Mouse (Mus musculus) heart, embryonic 15.5 days (tissue): ENCODE results near the gene Snapc5. TPM values are rescaled to one million over a fixed set of nuclear protein-coding genes. Genes with fewer than 3 reads are reported as not detected.

Experiments
- ATAC-seq: fragments of 200-750 bp; cut with Nextera tagmentation; replicated peaks from 2 replicates; pipeline ENCODE4 v1.8.0; 2017; ENCODE audit warnings: low read depth, moderate TSS enrichment; ENCODE audit not compliant: insufficient number of reproducible peaks, insufficient read depth, low FRiP score
- H3K27ac ChIP-seq: fragments of 300-500 bp; sonication (generic); 2 replicates; pipeline ENCODE4 v1.5.1; 2015; ENCODE audit warnings: mild to moderate bottlenecking, inconsistent platforms
- H3K27me3 ChIP-seq: fragments of 300-500 bp; sonication (generic); 2 replicates; pipeline ENCODE4 v1.6.1; 2015; ENCODE audit warnings: inconsistent platforms
- H3K36me3 ChIP-seq: fragments of 300-500 bp; sonication (generic); 2 replicates; pipeline ENCODE4 v1.6.1; 2015; ENCODE audit warnings: mild to moderate bottlenecking, inconsistent platforms
- H3K4me1 ChIP-seq: fragments of 300-500 bp; sonication (generic); replicated peaks from 2 replicates; pipeline ENCODE4 v1.6.1; 2015; ENCODE audit warnings: inconsistent platforms
- H3K4me2 ChIP-seq: fragments of 300-500 bp; sonication (generic); 2 replicates; pipeline ENCODE4 v1.6.1; 2015; ENCODE audit warnings: inconsistent platforms, mild to moderate bottlenecking, moderate library complexity
- H3K4me3 ChIP-seq: fragments of 300-500 bp; sonication (generic); 2 replicates; pipeline ENCODE4 v1.5.1; 2015; ENCODE audit warnings: mild to moderate bottlenecking, inconsistent platforms
- H3K9ac ChIP-seq: fragments of 300-500 bp; sonication (generic); 2 replicates; pipeline ENCODE4 v1.6.1; 2015; ENCODE audit warnings: mild to moderate bottlenecking, inconsistent platforms
- H3K9me3 ChIP-seq: fragments of 300-500 bp; sonication (generic); replicated peaks from 2 replicates; pipeline ENCODE4 v1.6.1; 2016; ENCODE audit warnings: inconsistent platforms
- WGBS: fragments of 180-500 bp; shearing (Covaris S2); methylation state at CpG from one replicate; pipeline ENCODE4 v1.1.7; 2015; ENCODE audit warnings: mixed read lengths; 5-methylcytosine and 5-hydroxymethylcytosine counted together
- polyA plus RNA-seq: library from polyadenylated mRNA; unstranded; fragments of >200 nt; fragmentation: Nextera tagmentation; extraction: Ambion mirVana; gene quantifications from 2 replicates; pipeline ENCODE4 v1.2.1, GENCODE M21; 2015

Snapc5 gene
- polyA plus RNA-seq, 1 experiment from 2014 or later = 29.9 TPM

DNA sequence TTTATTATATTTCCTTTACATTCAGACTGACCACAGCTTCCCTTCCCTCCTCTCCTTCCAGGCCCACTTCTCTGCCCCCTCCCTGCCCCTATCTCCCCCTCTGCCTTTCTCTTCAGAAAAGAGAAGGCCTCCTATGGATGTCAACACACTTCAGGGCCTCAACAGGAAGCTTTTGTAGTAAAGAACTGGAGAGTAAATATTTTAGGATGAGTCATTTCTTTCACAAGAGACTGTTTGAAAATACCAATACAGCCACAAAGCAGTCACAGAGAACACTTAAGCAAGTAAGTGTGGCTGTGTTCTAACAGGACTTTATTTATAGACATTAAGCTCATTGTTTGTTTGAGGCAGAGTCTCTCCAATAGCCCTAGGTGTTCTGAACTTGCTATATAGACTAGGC, 23.3 kb downstream of the Snapc5 start:
- Histone ChIP-seq H3K36me3 (peaks cover 13% of the 10 kb centered on the region; the same call in 1 of the 2 replicates), H3K4me2 (no peak overlapping the region), H3K9ac (no peak overlapping the region), H3K27ac (no peak overlapping the region), H3K4me1 (0 out of 2 replicates have a peak, but pooled peaks cover 2% of the 10 kb centered on the region), H3K9me3 (no peaks in the 10 kb centered on the region), H3K27me3 (no peaks in the 10 kb centered on the region), H3K4me3 (no peak overlapping the region)
- ATAC-seq = no peak

DNA sequence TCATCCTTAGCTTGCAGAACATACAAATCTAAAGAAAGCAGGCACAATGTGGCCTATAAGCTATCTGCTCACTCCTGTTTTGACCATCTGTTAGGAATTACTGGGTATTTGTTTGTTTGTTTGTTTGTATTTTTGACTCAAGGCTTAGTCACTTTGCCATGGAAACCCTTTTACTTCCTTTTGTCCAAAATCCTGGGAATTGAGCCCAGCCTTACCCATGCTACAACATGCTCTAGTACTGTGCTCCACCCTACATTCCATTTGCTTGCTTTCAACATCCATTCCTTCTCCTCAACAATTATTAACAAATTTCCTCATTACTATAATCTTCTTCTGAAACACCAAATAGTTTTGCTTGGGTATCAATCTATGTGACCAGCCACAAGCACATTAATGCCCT, 23.8 kb downstream of the Snapc5 start:
- ATAC-seq = no peak
- Histone ChIP-seq H3K36me3 (peaks cover 13% of the 10 kb centered on the region; the same call in 1 of the 2 replicates), H3K4me2 (no peak overlapping the region), H3K9me3 (no peaks in the 10 kb centered on the region), H3K4me1 (0 out of 2 replicates have a peak, but pooled peaks cover 2% of the 10 kb centered on the region), H3K4me3 (no peak overlapping the region), H3K27me3 (no peaks in the 10 kb centered on the region), H3K27ac (no peak overlapping the region), H3K9ac (no peak overlapping the region)

DNA sequence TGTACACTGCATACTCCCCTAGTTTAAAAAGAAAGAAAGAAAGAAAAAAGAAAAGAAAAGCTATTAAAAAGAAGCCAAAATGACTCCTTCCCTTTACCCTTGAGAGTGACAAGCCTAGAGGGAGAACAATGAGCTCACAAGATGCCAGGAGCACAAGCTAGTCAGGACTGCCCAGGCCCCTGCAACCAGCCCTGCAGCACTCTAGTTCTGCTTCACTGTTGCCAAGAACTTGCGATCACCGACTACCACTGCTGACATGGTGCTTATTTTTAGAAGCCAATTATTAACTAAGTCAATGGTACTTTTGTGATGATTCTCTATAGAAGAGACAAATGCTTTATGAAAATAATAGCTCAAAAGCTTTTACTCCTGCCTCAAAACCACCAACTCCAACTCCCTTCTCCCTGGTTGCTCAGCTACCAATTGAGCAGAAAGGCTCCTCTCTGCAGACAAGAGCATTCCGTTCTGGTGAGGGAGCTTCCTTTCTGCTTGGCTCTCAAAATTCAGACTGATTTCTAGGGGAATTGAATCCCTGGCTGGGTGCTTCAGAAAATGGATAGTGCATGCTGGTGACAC, 28.5 kb downstream of the Snapc5 start:
- H3K36me3 ChIP-seq = peaks cover 17% of the 10 kb centered on the region
- no peak for ATAC-seq
- no peaks in the 10 kb centered on the region for H3K27me3 ChIP-seq
- H3K4me1 ChIP-seq = 0 out of 2 replicates have a peak, but pooled peaks cover 5% of the 10 kb centered on the region
- H3K4me2 ChIP-seq = no peak overlapping the region
- peak overlapping the region; percentile 48 for H3K27ac ChIP-seq
- H3K9ac ChIP-seq = no peak overlapping the region
- WGBS = 51% methylated on average over 3 of the region's 3 CpGs
- H3K9me3 ChIP-seq = no peaks in the 10 kb centered on the region
- H3K4me3 ChIP-seq = no peak overlapping the region

DNA sequence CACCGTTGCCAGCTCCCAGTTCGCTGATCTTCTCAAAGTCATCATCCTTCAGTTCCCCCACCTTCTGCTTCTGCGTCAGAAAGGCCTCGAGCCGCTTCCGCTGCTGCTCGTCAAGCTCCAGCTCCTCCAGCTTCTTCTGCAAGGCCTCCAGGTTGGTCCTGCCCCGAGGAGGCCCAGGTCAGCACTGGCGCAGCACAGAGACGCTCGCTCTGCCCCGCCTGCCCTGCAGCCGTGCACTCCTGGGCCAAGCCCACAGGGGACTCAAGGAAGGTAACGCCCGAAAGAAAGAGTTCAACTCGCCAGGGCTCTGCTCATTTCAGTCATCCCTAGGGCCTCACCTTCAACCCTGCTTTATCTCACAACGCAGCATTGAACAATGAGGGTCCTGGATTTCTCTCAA, 35.4 kb downstream of the Snapc5 start:
- ATAC-seq = no peak
- Histone ChIP-seq H3K4me3 (no peak overlapping the region), H3K27me3 (no peaks in the 10 kb centered on the region), H3K4me2 (no peak overlapping the region), H3K4me1 (peaks cover 8% of the 10 kb centered on the region), H3K9ac (no peak overlapping the region), H3K36me3 (peaks cover 10% of the 10 kb centered on the region), H3K27ac (no peak overlapping the region), H3K9me3 (no peaks in the 10 kb centered on the region)
- WGBS = 91% methylated on average over 17 of the region's 17 CpGs

DNA sequence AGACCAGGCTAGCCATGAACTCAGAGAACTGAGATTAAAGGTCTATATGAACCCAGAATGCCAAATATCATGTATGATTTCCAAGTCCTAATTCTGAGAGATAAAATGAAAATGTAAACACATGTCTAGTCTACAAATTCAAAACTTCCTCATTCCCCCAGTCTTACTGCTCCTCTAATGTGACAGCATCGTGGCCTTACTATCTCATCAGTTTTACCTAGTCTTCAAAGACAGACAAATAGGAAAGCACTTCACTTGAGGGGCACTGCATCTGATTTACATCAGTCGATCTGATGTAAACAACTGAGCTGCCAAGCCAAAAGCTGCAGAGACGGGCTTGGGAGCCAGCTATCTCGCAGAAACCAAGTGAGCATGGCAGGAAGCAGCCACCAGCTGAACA, 37.0 kb downstream of the Snapc5 start:
- Histone ChIP-seq H3K27me3 (no peaks in the 10 kb centered on the region), H3K9me3 (no peaks in the 10 kb centered on the region), H3K4me1 (peaks cover 8% of the 10 kb centered on the region), H3K4me2 (no peak overlapping the region), H3K27ac (no peak overlapping the region), H3K4me3 (no peak overlapping the region), H3K36me3 (peaks cover 3% of the 10 kb centered on the region), H3K9ac (no peak overlapping the region)
- 68% methylated on average over 4 of the region's 4 CpGs for WGBS
- no peak for ATAC-seq

DNA sequence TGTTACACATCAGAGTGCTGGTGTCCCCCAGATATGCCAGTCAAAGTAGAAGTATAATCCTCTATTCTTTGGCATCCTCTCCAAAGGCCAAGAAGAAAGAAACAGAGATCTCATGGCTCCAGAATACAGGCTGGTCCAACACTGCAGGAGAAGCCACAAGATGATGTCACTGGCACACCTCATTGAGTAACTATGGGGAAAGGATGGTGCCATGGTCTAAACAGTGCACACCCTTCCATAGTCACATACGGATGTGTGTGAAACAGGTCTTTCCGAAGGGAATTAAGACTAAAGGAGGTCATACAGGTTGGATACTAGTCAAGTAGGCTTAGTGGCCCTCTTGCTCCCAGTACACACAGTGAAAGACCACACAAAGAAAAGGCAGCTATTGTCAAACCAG, 37.6 kb downstream of the Snapc5 start:
- no peak overlapping the region for H3K27ac ChIP-seq
- H3K4me3 ChIP-seq = no peak overlapping the region
- no peaks in the 10 kb centered on the region; the same call in 1 of the 2 replicates for H3K36me3 ChIP-seq
- H3K4me2 ChIP-seq = no peak overlapping the region
- no peak overlapping the region for H3K9ac ChIP-seq
- no peaks in the 10 kb centered on the region for H3K9me3 ChIP-seq
- WGBS = 73% methylated on average over 2 of the region's 2 CpGs
- H3K4me1 ChIP-seq = peaks cover 8% of the 10 kb centered on the region
- no peak for ATAC-seq
- H3K27me3 ChIP-seq = no peaks in the 10 kb centered on the region

DNA sequence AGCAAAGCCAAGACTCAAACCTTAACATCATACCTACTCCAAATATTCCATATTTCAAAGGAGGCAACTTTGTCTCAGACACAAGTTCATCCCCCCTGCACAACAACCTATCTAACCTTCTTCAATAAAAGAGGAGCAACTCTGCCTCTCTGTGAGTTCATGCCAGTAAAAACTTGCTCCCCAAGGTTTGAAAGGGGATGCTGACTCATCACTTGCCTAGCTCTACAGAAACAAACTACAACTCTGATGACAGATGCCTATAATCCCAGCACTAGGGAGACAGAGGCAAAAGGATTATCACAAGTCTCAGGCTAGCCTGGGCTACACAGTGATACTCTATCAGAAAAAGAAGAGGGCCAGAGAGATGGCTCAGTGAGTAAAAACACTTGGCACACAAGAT, 38.8 kb downstream of the Snapc5 start:
- H3K4me2 ChIP-seq = no peak overlapping the region
- H3K4me3 ChIP-seq = no peak overlapping the region
- H3K27me3 ChIP-seq = no peaks in the 10 kb centered on the region
- H3K27ac ChIP-seq = no peak overlapping the region
- H3K9me3 ChIP-seq = no peaks in the 10 kb centered on the region
- no peak overlapping the region for H3K9ac ChIP-seq
- H3K4me1 ChIP-seq = peaks cover 8% of the 10 kb centered on the region
- H3K36me3 ChIP-seq = no peaks in the 10 kb centered on the region
- no peak for ATAC-seq

DNA sequence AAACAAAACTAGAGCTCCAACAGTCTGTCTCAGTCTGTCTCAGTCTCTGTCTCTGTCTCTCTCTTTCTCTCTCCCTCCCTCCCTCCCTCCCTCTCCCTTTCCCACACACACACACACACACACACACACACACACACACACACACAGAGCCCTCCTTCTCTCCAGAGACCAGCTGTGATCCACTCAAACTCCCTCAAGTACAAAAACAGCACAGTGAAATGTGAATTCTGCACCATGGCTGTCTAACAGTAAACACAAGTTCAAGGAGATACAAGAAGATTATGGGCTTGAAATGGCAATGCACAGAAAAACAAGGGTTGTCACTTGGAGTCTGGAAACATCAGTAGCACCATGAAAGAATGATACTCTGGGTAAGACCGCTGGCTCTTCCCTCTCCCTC, 40.2 kb downstream of the Snapc5 start:
- no peaks in the 10 kb centered on the region for H3K36me3 ChIP-seq
- H3K4me3 ChIP-seq = no peak overlapping the region
- WGBS = 81% methylated on average over 1 of the region's 1 CpGs
- H3K4me2 ChIP-seq = no peak overlapping the region
- H3K9me3 ChIP-seq = no peaks in the 10 kb centered on the region
- H3K9ac ChIP-seq = no peak overlapping the region
- no peak for ATAC-seq
- H3K27me3 ChIP-seq = no peaks in the 10 kb centered on the region
- no peak overlapping the region for H3K27ac ChIP-seq
- H3K4me1 ChIP-seq = peaks cover 8% of the 10 kb centered on the region

DNA sequence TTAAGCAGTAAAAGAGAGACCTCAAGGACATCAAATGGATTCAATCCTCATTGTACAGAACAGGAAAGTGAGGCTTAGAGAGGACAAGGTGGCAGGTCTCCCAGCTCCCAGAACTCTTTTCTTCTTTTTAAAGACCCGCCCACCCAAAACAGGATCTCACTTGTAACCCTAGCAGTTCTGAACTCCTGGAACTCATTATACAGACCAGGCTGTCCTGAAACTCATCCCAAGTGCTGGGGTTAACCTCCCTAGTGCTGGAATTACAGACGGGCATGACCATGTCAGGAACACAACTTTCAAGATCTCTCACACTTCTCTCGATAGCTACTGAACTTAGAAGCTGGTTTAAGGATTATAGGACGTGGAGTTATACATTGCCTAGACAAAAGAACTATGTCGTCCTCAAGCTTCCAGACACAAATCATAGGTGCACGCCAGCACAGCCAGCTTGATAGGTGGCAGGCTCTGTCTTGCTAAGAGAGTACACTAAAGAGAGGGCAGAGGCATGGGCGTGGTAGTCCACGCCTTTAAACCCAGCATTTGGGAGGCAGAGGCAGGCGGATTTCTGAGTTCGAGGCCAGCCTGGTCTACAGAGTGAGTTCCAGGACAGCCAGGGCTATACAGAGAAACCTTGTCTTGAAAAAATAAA, 40.8 kb downstream of the Snapc5 start:
- ATAC-seq = no peak
- H3K9ac ChIP-seq = no peak overlapping the region
- 83% methylated on average over 10 of the region's 10 CpGs for WGBS

DNA sequence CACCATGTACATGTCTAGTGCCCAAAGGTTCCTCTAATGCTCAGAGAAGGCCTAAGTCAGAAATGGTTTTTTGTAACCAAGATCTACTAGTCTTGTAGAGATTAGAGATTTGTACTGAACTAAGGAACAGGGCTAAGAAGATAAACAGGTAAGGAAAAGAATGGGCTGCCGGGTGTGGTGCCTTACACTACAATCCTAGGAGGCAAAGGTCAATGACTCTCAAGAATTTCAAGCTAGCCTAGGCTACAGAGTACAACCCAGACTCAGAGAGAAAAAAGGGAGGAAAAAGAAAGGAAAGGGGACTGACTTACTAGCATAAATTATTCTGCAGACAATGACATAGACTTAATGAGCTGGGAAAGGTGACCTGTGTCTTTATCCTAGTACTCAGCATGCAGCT, 41.5 kb downstream of the Snapc5 start:
- Histone ChIP-seq H3K9ac (no peak overlapping the region), H3K9me3 (no peaks in the 10 kb centered on the region), H3K4me1 (peaks cover 8% of the 10 kb centered on the region), H3K27ac (no peak overlapping the region), H3K27me3 (no peaks in the 10 kb centered on the region), H3K4me2 (no peak overlapping the region), H3K36me3 (no peaks in the 10 kb centered on the region), H3K4me3 (no peak overlapping the region)
- ATAC-seq = no peak
- WGBS = 64% methylated on average over 1 of the region's 1 CpGs

More for the DNA sequence above, 40.8 kb downstream of the Snapc5 start:
- H3K27ac ChIP-seq = no peak overlapping the region
- no peaks in the 10 kb centered on the region for H3K9me3 ChIP-seq
- H3K4me2 ChIP-seq = no peak overlapping the region
- no peaks in the 10 kb centered on the region for H3K27me3 ChIP-seq
- no peak overlapping the region for H3K4me3 ChIP-seq
- peaks cover 8% of the 10 kb centered on the region for H3K4me1 ChIP-seq
- H3K36me3 ChIP-seq = no peaks in the 10 kb centered on the region

DNA sequence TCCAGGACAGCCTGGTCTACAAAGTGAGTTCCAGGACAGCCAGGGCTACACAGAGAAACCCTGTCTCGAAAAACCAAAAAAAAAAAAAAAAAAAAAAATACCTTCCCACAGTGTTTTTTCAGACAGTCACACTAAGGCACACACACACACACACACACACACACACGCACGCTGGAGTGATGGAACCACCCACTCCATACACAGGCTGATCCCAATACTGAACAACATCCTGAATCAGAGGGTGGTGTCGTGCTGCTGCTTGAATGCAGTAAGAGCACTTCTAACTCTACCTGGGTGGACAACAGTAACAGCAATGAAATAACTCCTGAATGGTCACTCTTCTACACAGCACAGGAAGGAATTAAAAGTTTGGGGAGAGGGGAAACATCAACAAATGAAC, 42.4 kb downstream of the Snapc5 start:
- H3K4me3 ChIP-seq = no peak overlapping the region
- no peak overlapping the region for H3K9ac ChIP-seq
- H3K27ac ChIP-seq = no peak overlapping the region
- no peak overlapping the region for H3K4me2 ChIP-seq
- H3K27me3 ChIP-seq = no peaks in the 10 kb centered on the region
- H3K4me1 ChIP-seq = peaks cover 9% of the 10 kb centered on the region
- 76% methylated on average over 4 of the region's 4 CpGs for WGBS
- H3K36me3 ChIP-seq = no peaks in the 10 kb centered on the region
- H3K9me3 ChIP-seq = no peaks in the 10 kb centered on the region
- no peak for ATAC-seq

DNA sequence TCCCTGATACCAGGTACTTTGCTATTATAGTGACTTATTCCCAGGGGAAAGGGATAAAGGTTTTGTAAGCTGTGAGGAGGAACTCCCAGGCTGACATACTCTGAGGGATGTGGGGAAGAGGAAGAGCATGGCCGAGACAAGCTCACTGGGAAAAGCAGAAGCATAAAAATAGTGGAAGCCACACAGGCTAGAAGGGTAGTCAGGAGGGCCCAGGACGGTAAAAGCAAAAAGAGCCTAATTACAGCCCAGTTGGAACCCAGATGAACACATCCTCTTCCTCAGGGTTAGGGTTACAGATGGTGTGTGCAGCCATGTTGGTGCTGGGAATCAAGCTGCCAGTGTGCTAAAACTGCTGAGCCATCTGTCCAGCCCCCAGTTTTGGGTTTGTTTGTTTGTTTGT, 43.0 kb downstream of the Snapc5 start:
- Histone ChIP-seq H3K27ac (no peak overlapping the region), H3K36me3 (no peaks in the 10 kb centered on the region), H3K4me3 (no peak overlapping the region), H3K9me3 (no peaks in the 10 kb centered on the region), H3K4me2 (no peak overlapping the region), H3K27me3 (no peaks in the 10 kb centered on the region), H3K4me1 (peaks cover 9% of the 10 kb centered on the region), H3K9ac (no peak overlapping the region)
- ATAC-seq = no peak
- WGBS = 63% methylated on average over 2 of the region's 2 CpGs
